Mouse (Mus musculus): ENCODE measurements around the gene Ank3.

The Ank3 gene

DNA sequence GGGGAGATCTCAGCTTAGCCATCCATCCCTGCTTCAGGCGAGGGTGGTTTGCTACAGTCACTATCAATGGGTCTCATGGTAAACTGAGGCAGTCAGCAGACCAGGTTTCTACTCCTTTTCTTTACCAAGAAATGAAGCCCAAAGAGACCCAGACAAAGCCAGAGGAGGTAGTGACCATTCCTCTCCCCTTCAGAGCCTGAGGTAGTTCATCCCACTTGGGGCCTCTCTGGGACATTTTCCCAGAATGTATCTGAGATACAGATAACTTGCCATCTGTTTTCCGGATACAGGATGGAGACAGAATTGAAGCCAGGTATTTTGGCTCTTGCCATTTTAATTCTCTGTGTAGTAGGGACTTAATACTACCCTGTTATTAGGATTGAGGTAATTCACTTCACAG, 620.1 kb downstream of the Ank3 start:
- no peak for DNase-seq

DNA sequence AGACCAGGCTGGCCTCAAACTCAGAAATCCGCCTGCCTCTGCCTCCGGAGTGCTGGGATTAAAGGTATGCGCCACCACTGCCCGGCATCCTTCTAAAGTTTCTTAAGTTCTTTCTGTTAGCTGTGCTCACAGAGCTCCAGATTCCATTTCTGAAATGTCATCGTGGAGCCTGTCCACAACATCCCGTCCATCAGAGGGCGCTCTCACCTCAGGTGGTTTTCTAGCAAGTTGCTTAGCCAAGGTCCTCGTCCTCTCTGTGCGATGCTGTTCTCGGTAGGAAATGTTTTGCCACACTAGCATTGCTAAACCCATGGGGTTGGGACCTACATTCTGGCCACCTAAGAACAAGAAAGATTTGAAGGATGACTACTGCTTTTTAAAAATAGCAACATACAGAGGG, 623.1 kb downstream of the Ank3 start:
- DNase-seq = peak; percentile 70

DNA sequence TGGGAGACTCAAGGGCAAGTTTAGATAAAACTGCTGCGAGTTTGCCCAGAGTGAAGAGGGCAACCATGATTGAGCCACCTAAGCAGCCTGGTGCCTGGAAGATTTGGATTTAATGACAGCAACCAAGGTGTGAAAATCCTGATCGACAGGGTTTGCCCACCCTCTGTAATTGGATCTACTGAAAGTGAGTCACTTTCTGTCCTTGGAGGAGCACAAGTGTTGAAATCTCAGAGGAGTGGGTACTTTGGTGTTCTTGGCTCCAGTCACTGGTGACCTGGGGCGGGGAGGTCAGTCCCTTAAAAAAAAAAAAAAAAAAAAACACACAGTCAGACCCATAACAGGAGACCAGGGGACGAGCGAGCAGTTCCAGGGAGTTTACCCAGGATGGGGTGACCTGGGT, 624.0 kb downstream of the Ank3 start:
- DNase-seq = no peak

DNA sequence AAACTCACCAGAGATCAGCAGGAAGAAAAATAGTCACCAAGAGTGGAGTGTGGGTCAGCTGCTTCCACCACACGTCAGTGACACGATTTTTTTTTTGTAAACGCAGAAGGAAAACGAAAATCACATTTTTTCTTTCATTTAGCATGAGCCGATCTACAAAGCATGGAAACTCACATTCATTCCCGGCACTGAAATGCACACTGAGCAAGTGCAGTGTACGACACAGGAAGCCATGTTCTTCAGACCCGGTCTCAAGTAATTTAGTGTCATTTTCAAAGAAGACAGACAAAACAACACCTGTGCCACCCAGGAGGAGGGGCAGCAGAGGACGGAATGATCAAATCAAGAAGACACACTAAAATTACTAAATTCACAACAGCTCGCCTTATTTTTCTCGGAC, 625.3 kb downstream of the Ank3 start:
- no peak for DNase-seq

DNA sequence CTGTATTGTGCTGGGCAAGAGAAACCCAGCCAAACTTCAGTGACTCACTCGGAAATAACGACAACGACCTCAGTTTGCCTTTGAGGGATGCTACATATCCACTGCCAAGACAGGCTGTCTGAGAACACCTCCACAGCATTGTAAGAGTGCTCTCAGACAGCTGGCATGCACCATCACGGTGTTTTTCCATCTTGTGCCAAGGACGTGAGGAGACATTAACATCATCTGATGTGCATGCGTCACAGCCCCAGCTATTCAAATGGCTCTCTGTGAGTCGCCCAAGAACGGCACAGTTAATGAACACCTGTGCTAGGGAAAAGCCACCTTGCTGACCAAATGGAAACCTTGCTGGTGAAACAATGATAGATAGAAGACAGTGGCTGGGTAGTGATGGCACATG, 633.4 kb downstream of the Ank3 start:
- DNase-seq = no peak

DNA sequence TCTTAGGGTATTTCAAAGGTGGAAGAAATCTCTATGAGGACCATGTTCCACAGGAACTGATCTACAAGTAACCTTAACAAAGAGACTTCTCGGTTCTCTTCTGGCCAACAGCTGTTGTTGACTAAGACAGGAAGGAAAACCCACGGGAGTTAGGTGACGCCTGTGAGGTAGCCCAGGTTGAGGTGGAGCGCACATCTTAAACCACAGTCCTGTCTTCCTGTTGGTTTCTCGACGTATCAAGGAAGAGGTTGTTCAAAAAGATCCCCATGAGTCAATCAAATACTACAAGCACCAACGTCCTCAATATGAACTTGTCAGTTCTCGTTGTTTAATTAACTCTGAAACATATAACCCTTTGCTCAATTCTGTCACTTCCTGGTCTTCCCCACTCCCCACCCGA, 634.4 kb downstream of the Ank3 start:
- no peak for DNase-seq

DNA sequence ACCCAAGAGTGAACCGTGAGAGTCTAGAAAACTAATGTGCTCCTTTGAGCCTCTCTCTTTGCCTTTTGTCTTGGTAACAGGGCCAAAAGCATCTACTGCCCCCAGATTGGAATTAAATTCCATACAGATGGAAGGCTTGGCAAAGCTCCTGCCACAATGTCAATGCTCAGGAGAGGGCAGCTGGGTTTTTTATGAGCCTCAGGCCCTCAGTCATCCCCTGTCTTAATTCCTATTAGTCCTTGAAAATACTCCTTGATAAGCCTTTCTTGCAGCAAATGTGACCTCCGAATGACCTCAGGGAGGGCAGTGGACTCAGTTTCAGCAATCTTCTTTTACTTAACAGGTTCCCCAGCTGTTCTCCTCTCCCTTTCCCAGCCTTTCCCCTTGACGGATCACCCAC, 635.3 kb downstream of the Ank3 start:
- no peak for DNase-seq

DNA sequence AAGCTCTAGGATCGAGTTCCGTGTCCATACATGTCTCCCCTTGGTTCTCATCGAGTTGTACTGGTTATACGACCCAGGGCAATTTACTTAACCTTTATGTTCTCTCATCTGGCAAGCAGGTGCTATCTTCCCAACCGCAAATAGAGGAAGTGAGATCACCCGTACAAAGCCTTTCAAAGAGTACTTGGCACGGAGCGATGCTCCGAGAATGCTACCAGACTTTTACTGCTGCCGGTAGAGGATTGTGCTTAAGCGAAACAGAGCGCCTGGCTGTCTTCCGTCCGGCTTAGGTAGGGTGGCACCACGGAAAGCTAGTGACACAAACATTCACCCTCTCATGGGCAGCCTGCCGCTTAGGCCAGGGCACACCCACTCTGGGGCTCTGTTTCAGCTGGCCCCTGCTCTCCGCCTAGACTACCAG, 641.3 kb downstream of the Ank3 start:
- DNase-seq = no peak

DNA sequence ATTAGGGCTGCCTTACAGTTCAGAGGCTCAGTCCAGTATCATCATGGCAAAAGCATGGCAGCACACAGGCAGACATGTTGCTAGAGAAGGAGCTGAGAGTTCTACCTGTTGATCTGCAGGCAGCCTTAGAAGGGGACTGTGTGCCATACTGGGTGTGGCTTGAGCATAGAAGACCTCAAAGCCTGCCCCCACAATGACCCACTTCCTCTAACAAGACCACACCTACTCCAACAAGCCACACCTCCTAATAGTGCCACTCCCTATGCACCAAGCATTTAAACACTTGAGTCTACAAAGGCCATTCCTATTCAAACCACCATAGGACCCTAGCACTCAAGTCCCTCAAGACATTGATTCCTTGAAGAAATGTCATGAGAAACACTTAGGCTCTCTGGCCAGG, 643.0 kb downstream of the Ank3 start:
- no peak for DNase-seq

DNA sequence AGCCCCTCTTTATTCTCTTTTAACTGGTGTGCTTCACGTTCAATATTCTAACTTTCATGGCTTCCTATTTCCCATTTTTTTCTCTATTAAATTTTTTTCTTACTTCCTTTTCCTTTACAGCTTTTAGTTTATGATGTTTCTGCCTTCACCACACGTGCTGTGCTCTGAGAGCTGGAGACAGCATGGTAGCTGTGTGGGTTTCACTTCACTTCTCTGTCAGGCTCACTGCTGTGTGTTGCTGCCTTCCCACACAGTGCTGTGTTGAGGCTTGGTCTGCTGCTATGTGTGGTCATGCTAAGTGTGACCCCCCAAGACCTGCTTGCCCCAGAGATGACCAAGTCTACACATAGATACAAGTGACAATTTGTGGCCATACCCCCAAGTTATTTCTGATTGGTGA, 647.1 kb downstream of the Ank3 start:
- DNase-seq = no peak

DNA sequence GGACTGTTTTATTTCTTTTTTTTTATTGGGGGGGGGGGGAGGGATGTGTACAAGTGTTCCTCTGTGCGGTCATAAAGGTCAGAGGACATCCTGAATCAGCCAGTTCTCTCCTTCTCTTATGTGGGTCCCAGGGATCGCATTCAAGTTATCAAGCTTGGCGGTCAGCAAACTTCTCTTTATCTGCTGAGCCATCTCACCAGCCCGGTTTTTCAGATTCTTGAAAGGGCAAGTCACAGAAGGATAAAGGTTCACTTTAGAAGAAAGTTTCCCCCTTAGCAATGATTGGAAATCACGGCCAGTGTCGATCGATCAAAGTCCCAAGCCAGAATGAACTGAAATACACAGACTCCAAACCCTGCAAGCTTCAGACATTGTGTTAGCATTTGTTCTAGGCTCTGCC, 651.2 kb downstream of the Ank3 start:
- DNase-seq = no peak

DNA sequence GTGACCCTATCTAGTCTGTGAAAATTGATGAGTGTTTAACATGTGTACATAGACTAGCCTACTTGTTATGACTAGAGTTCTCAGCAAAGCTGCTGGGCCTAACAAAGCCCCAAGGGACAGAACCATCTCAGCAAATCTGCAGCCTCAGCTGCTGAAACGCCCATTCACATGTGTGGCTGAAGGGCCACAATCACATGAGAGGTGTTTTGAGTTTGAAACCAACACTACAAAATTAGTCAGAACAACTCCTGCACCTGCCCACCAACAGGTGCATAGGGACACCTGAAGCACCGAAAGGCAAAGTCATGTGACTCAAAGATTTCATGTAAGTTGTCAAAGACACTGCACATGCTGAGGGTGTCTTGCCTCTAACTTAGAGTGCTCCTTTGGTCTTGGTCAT, 656.7 kb downstream of the Ank3 start:
- no peak for DNase-seq

DNA sequence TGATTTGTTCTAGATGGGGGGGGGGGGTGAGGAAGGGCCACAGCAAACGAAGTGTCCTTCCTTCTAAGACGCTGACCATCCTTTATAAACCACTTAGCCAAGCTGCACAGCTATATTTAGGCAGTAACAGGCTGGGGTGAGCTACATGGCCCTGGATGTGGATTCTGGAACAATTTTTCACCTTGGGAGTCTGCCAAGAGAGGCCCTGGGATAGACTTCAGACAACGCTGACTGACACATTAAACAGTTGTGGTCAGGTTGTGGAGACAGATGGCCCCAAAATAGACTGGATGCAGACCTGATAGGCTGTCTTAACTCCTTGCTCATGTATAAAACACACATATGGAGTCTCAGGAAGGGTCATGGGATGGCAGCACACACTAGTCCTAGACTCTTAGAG, 658.5 kb downstream of the Ank3 start:
- no peak for DNase-seq

DNA sequence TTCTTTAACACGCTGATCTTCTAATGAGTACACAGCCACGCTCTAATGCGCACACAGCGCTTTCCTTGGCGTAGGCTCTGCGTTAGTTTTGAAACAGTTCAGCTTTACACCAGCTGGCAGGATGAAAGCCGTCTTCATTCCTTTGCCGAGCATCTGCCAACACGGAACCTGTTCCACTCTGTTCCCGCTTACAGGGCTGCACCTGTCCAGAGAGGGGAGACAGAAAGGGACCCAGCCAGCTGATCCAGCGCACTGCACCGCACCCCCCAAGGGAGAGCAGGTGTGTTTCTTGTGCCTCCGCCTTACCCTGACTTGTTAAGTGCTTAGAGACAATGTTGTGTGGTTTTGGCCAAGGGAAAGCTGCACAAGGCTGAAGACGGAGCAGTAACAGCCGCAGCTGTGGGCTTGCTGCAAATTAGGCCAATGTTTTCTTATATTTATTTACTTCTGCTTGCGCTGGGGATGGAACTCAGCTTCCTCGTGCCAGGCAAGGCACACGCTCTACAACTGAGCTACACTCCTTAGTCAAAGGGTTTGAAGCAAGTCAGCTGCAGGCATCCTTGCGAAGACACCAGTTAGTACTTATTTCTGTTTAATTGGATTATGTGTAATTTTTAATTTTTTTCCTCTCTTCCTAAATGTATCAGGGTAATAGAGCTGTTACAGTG, 661.6 kb downstream of the Ank3 start:
- DNase-seq = peak; percentile 19

DNA sequence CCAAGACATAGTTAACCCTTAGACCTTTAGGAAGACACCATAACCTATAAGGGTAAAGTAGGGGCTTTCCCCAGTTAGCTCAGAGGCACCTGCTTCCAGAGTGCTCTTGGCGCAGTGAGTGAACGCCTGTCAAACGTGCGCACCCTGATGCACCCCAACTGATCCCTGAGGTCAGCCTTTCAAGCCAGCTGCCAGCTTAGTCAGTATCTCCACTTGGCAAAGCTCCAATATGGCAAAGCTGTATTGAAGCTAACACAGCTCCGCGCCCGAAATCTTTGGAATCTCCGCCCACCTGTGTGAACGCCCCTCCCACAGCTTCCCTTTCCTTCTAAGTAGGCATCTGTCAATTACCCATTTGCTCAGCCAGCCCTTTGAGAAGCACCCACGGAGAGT, 662.1 kb downstream of the Ank3 start:
- DNase-seq = no peak

DNA sequence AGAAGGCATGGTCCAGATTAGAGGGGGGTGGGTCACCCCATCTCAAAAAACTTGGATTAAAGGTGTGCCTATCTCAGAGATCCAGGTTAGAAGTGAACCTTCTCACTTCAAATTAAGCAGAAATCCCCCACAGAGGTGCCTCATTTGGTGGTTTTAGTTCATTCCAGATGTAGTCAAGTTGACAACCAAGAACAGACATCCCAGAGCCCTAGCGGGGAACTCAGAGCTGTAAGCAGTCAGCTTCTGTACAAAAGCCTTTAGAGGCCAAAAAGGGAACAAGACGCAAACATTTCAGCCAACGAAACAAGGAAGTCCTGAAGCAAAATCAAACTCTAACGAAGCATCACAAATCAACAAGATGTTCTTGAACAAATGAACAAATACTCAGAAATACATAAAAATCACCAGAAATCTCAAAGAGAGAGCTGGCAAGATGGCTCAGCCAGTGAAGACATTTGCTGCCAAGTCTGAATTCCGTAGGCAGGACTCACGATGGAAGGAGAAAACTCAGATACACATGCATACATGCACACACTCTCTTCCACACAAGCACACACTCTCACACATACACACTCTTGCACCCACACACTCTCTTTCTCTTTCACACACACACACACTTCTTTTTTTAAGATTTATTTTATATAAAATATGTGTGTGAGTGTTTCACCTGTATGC, 665.4 kb downstream of the Ank3 start:
- DNase-seq = no peak

DNA sequence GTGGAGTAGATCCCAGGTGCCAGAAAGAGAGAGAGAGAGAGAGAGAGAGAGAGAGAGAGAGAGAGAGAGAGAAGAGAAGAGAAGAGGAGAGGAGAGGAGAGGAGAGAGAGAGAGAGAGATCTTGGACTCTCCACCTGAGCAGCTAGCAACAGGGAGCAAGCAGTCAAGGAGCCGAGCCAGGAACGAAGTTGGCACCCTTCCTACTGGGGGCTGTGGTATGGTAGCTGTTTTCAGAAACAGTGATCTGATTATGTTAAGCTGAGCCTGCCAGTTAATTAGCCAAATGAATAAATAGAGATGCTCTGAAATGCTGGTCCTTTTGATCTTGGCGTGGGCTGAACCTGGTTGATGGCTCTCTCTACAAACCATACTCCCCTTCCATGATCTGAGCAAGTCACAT, 666.6 kb downstream of the Ank3 start:
- no peak for DNase-seq

DNA sequence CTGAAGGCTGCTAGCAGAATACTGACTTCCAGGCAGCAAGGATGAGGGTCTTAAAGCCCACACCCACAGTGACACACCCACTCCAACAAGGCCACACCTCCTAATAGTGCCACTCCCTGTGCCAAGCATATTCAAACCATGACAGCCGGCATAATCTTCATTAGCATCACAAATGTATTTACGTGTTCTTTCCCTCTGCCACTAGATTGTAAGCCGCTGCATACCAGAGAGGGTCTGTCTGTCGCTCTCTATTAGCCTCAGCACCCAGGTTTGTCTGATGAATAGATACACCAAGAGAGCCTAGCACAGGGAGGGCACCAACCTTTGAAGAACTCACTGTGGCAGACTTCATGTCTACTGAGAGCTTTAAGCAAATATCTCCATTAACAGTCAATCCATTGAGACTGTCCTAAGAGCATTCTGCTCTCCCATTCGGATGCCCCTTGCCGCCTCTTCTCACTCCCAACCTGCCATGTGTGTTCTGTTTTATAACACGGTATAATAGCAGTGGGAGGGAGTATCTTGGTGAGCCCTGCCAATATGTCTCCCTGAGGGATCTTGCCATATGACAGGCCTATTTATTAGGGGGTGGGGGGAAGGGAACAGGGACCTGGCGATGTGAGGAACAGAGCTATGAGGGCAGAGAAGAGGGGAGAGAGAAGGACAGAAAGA, 668.1 kb downstream of the Ank3 start:
- DNase-seq = no peak

DNA sequence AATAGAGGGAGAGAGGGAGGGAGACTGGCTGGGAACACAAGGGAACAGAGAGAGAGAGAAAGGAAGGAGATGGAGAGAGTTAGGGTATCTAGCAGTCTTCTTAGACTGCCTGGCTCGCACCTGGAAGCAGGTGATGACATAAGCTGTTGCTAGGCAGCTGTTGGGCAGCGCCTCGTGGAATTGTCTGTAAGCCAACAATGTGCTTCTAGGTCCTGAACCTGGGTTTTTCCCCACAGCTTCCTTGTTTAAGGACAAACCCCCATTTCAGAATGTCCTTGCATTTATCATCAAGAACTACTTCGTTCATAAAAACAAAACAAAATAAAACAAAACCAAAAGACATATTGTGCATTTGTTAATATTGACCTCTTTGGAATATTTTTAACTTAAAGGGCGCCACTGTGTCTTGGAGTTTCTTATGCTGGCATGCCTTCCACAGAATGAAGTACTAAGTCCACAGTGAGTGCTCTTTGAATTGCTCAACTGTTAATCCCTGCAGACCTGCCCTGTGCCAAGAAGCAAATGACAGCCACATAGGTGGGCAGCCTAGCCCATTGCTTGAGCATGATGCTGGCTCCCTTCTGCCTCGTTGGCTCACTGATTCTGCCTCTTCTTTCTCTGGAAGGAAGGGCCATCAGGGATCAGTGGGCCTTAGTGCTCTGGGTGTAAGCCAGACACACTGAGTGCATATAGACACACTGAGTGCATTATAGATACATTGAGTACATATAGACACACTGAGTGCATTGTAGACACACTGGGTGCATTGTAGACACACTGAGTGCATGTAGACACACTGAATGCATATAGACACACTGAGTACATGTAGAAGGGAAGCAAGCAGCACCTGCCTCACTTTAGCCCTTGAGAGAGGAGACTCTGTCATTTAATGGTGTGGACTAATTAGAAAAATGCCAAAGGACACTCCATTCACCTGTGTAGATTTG, 668.9 kb downstream of the Ank3 start:
- no peak for DNase-seq

DNA sequence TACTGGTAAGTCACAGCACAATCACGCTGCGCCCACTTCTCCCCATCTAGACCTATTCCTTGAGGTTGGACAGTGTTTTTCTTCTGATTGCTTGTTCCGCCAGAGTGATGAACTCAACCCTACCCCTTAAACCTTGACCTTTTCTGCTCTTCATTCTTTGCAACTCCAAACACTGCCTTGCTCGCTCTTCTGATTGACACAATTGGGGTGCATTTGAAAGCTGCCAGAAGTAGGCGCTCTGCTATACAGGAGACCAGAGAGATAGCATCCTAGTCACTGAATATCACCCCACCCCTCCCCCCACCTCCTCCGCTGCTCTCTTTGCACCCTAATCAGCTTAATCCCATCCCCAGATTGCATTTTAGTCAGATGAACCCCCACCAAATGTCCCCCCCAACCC, 670.7 kb downstream of the Ank3 start:
- DNase-seq = no peak

DNA sequence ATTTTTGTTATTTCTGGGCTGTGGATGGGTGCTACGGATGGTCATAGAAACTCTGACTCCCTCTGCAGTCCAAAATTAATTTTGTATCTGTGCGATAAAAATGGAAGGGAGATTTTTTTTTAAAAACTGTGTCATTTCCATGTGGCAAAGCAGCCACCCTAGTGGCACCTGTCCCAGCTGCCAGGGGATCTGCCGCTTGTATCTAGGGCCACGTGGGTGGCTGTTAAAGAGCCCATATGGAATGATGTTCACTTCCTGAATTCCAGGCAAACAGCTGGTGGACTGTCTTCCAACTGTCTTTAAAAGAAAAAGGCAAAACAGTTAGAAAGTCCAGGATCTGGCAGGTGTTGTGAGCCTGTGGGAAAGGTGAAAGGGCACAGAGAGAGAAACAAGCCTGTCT, 672.8 kb downstream of the Ank3 start:
- DNase-seq = peak; percentile 21
